Mouse (Mus musculus): ENCODE measurements around the gene Slpi. TPM values are rescaled to one million over a fixed set of nuclear protein-coding genes. Genes with fewer than 3 reads are reported as not detected.
A peak's percentile ranks its signal among the peaks of the same experiment; 100 is the strongest.
"Not testable (repeated sequence)": the region's sequence is repeated elsewhere in the genome, so short reads cannot be mapped to it uniquely, and the experiment has no call there.

Slpi gene
- total RNA-seq, 2 experiments from 2014 or later = 0.94 TPM; not detected in 1

- intact Hi-C loops (cut with DNase I) = no loop called here
- peak; percentile 84 for DNase-seq
Observed at GRCm38 (mm10) chr2:164385927-164386763, 2.8 kb downstream of the Slpi start.

GRCm38 (mm10) chr2:164383656-164384399 is 5.1 kb downstream of the Slpi start:
- intact Hi-C loops (cut with DNase I) = no loop called here
- DNase-seq = no peak

DNA sequence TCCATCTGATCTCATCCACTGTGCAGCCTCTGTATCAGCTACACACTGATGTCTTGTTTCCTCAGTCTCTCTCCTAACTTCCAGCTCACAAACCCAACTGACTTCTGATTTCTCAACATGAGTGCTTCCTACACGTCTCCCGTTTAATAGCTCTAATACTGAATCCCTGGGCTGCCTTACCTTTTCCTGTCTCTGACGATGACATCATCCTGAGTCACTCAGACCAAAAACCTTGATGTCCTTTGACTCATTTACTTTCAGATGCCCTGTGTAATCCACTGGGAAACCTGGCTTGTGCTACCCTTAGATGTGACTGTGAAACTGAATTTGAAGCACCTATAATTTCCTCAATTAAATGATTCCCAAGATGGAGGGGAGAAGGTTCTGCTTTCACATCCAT is 5.9 kb downstream of the Slpi start:
- intact Hi-C loops (cut with DNase I) = no loop called here
- no peak for DNase-seq

GRCm38 (mm10) chr2:164381726-164382125 is 7.2 kb downstream of the Slpi start:
- DNase-seq = no peak
- intact Hi-C loops (cut with DNase I) = no loop called here

- DNase-seq = no peak
- intact Hi-C loops (cut with DNase I) = no loop called here
Observed at GRCm38 (mm10) chr2:164377478-164378426, 11.1 kb downstream of the Slpi start.

DNA sequence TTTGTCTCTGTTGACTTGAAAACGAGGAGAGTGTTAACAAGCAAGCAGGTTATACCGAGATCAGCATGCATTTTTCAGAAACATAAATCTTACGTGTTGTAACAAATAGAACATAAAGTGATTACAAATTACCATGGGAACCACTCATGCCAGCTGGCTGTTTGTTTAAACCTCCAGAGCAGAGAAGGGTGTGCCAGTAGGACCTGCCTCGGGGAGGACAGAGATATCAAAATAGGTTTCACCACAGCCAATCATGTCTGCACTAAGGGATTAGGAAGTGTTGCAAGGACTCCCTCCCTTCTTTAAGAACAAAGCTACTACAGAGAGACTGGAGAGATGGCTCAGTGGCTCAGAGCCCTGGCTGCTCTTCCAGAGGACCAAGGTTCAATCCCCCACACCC is 15.7 kb downstream of the Slpi start:
- intact Hi-C loops (cut with DNase I) = no loop called here
- DNase-seq = no peak

GRCm38 (mm10) chr2:164372408-164373053 is 16.4 kb downstream of the Slpi start:
- DNase-seq = no peak
- intact Hi-C loops (cut with DNase I) = no loop called here

- intact Hi-C loops (cut with DNase I) = no loop called here
- DNase-seq = no peak
Observed at GRCm38 (mm10) chr2:164371371-164371770, 17.5 kb downstream of the Slpi start.

- DNase-seq = no peak
- intact Hi-C loops (cut with DNase I) = no loop called here
Observed at GRCm38 (mm10) chr2:164368620-164369105, 20.2 kb downstream of the Slpi start.

DNA sequence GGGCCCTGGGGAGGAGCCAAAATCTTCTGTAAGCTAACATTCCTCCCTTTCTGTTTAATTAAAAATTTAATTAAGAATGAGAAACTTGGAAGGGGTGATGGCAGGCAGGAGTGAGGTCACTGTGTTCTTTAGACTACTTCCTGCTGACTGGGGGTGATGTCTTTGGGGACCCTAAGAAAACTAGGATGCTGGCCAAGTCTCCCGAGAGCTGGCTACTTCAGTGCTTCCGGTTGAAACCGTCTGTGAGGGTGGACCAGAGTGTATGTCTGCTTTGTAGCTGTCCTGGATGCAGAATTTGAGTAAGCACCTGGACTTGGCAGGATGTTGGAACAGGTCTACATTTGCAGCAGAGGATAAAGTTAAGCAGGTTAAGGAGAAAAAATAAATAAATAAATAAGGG is 21.9 kb downstream of the Slpi start:
- intact Hi-C loops (cut with DNase I) = no loop called here
- DNase-seq = no peak

GRCm38 (mm10) chr2:164360974-164361657 is 27.8 kb downstream of the Slpi start:
- DNase-seq = no peak
- intact Hi-C loops (cut with DNase I) = no loop called here

- intact Hi-C loops (cut with DNase I) = no loop called here
Observed at GRCm38 (mm10) chr2:164359668-164360067, 29.2 kb downstream of the Slpi start.

DNA sequence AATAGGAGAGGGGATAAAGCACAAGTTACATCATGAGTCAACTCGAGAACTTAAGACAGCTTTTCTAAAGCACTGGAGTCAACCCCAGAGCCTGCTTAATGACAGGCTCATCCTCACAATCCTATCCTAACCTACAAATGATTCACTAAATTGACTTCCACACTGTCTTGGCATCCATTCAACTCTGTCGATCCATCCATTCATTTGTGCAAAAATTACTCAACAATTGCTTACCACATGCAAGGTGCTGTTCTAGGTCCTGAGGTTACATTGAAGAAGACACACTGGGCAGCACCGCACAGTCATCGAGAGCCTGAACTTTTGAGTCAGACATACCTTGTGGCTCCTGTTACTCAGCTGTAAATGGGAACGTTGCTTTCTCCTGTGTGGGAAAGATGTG is 29.9 kb downstream of the Slpi start:
- intact Hi-C loops (cut with DNase I) = no loop called here
- no peak for DNase-seq

More at GRCm38 (mm10) chr2:164359668-164360067, 29.2 kb downstream of the Slpi start:
- no peak for DNase-seq

- no peak for DNase-seq
- intact Hi-C loops (cut with DNase I) = no loop called here
Observed at GRCm38 (mm10) chr2:164358373-164358772, 30.5 kb downstream of the Slpi start.

DNA sequence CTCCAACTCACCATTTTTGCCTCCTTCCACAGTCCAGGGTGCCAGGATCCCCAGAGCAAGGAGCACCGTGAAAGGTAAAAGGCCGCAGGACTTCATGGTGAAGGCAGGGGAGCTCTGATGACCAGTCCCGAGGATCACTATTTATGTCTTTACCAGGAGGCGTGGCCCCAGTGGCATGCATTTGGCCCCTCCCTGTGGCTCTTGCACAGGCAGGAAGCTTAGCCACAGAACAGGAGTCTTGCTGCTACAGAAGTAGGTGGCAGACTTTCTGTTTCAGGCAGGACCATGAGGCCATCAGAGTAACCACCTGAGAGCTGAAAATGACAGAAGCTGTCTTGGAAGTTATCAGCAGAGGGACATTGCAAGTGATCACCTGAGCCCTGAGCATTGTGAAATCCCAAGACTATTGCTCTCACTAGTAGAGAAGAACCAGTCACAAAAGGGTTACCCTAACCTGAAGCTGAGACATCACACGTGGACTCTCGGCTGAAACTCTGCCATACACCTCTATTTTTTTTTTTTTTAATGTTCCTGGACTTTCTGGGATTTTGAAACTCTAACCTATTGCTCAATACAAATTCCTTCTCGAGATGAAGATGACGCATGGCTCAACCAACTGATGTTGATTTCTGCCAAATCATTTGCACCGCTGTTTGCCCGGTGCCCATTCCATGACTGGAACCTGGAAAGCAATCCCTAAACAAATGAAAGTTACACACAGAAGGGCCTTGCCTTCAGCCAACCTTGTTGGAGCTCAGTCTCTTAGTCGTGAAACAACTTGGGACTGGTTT is 32.5 kb downstream of the Slpi start:
- DNase-seq = no peak
- intact Hi-C loops (cut with DNase I) = no loop called here

DNA sequence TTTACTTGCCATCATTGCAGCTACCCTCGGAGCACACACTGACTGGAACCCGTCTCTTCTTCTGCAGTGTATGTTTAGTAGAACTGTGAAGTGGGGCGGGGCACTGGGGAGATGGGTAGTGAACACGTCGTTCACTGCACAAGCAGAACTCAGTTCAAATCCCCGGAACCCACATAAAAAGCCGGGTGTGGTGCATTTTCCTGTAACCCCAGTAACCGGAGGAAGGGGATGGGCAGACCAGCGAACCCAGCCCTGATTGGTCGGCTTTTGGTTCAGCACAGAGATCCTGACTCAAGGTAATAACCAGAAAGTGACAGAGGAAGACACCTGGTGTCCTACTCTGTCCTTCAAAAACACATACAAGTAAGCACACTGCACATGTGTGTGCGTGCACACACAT is 35.5 kb downstream of the Slpi start:
- intact Hi-C loops (cut with DNase I) = no loop called here
- no peak for DNase-seq

DNA sequence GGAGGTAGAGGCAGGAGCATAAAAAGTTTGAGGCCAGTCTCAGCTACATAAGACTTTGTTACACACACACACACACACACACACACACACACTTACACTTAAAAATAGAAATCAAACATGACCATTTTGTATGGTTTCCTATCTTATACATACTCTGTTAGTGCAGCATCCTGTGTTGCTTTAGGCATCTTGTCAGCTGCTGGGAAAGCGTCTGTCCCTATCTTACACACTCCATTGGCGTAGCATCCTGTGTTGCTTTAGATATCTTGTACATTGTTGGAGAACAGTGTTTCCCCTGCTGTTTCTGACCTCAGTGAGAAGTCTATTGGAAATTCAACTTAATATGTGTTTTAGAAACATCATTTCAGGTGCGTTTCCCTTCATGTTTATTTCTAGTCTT is 36.2 kb downstream of the Slpi start:
- intact Hi-C loops (cut with DNase I) = no loop called here
- DNase-seq = no peak

GRCm38 (mm10) chr2:164348980-164349379 is 39.9 kb downstream of the Slpi start:
- DNase-seq = peak; percentile 31
- intact Hi-C loops (cut with DNase I) = loop anchor here (10.0 kb wide), 1 partner anchor 174 kb away; the partner anchor contains the start of gene Kcns1

GRCm38 (mm10) chr2:164347697-164348096 is 41.2 kb downstream of the Slpi start:
- not testable (repeated sequence) for DNase-seq
- intact Hi-C loops (cut with DNase I) = loop anchor here (10.0 kb wide), 1 partner anchor 173 kb away; the partner anchor contains the start of gene Kcns1
